Mouse (Mus musculus) forebrain, embryonic 11.5 days (tissue): ENCODE data around the gene Csta1. TPM values are rescaled to one million over a fixed set of nuclear protein-coding genes. Genes with fewer than 3 reads are reported as not detected.
"Not testable (repeated sequence)": the region's sequence is repeated elsewhere in the genome, so short reads cannot be mapped to it uniquely, and the experiment has no call there.

ENCODE experiments used
- ATAC-seq: fragments of 200-750 bp; cut with Nextera tagmentation; replicated peaks from 2 replicates; pipeline ENCODE4 v1.8.0; 2017; ENCODE audit warnings: moderate TSS enrichment; ENCODE audit not compliant: low FRiP score
- DNase-seq: peaks from one replicate; pipeline ENCODE4 v3.0.0-alpha.2; 2017; ENCODE audit warnings: low spot score
- H3K27ac ChIP-seq: fragments of 300-500 bp; sonication (generic); 2 replicates; pipeline ENCODE4 v1.5.1; 2014; ENCODE audit warnings: low read depth, low read length
- H3K27me3 ChIP-seq: fragments of 300-500 bp; sonication (generic); 2 replicates; pipeline ENCODE4 v1.6.1; 2014; ENCODE audit warnings: mild to moderate bottlenecking, low read length, mixed read lengths; ENCODE audit not compliant: control insufficient read depth, insufficient read depth
- H3K36me3 ChIP-seq: fragments of 300-500 bp; sonication (generic); 2 replicates; pipeline ENCODE4 v1.6.1; 2014; ENCODE audit warnings: mild to moderate bottlenecking, low read length, moderate library complexity, mixed read lengths; ENCODE audit not compliant: control insufficient read depth, insufficient read depth
- H3K4me1 ChIP-seq: fragments of 300-500 bp; sonication (generic); replicated peaks from 2 replicates; pipeline ENCODE4 v1.6.1; 2014; ENCODE audit warnings: low read length, mixed read lengths; ENCODE audit not compliant: control insufficient read depth, insufficient read depth
- H3K4me2 ChIP-seq: fragments of 300-500 bp; sonication (generic); 2 replicates; pipeline ENCODE4 v1.6.1; 2014; ENCODE audit warnings: low read depth, mild to moderate bottlenecking, low read length, moderate library complexity, mixed read lengths; ENCODE audit not compliant: severe bottlenecking
- H3K4me3 ChIP-seq: fragments of 300-500 bp; sonication (generic); 2 replicates; pipeline ENCODE4 v1.5.1; 2014; ENCODE audit warnings: low read depth, low read length
- H3K9ac ChIP-seq: fragments of 300-500 bp; sonication (generic); 2 replicates; pipeline ENCODE4 v1.6.1; 2014; ENCODE audit warnings: low read length
- H3K9me3 ChIP-seq: fragments of 300-500 bp; sonication (generic); 2 replicates; pipeline ENCODE4 v1.6.1; 2016; ENCODE audit warnings: low read length, mixed read lengths; ENCODE audit not compliant: control insufficient read depth
- WGBS: fragments of 180-500 bp; shearing (Covaris S2); extraction: QIAGEN DNeasy Blood & Tissue Kit; methylation state at CpG from one replicate; pipeline ENCODE4 v1.1.7; 2014; 5-methylcytosine and 5-hydroxymethylcytosine counted together
- polyA plus RNA-seq: library from polyadenylated mRNA; unstranded; fragments of >200 nt; fragmentation: Nextera tagmentation; extraction: Ambion mirVana; gene quantifications from 2 replicates; pipeline ENCODE4 v1.2.1, GENCODE M21; 2014

Gene Csta1
- polyA plus RNA-seq, 1 experiment from 2014 or later: not detected

- DNase-seq: no peak
- no peak overlapping the region for H3K4me3 ChIP-seq
- H3K4me2 ChIP-seq: no peak overlapping the region
- WGBS: 85% methylated on average over 1 of the region's 1 CpGs
- H3K9me3 ChIP-seq: no peaks in the 10 kb centered on the region
- ATAC-seq: no peak
- H3K9ac ChIP-seq: no peak overlapping the region
- H3K27me3 ChIP-seq: no peaks in the 10 kb centered on the region
- H3K27ac ChIP-seq: no peak overlapping the region
- no peaks in the 10 kb centered on the region for H3K36me3 ChIP-seq
- H3K4me1 ChIP-seq: no peaks in the 10 kb centered on the region
Observed at GRCm38 (mm10) chr16:36102211-36102610, 28.8 kb downstream of the Csta1 start.

- no peak overlapping the region for H3K4me3 ChIP-seq
- 86% methylated on average over 1 of the region's 1 CpGs for WGBS
- no peak overlapping the region for H3K9ac ChIP-seq
- no peak for ATAC-seq
- H3K27me3 ChIP-seq: no peaks in the 10 kb centered on the region
- no peak overlapping the region for H3K4me2 ChIP-seq
- H3K4me1 ChIP-seq: no peaks in the 10 kb centered on the region
- no peak overlapping the region for H3K27ac ChIP-seq
- no peak for DNase-seq
- H3K36me3 ChIP-seq: no peaks in the 10 kb centered on the region
- H3K9me3 ChIP-seq: no peaks in the 10 kb centered on the region
Observed at GRCm38 (mm10) chr16:36101526-36101925, 29.5 kb downstream of the Csta1 start.

- WGBS: 90% methylated on average over 12 of the region's 12 CpGs
- H3K9me3 ChIP-seq, H3K27me3 ChIP-seq, H3K4me2 ChIP-seq, H3K4me3 ChIP-seq, H3K4me1 ChIP-seq, H3K9ac ChIP-seq, H3K27ac ChIP-seq, DNase-seq, ATAC-seq, H3K36me3 ChIP-seq: not testable (repeated sequence)
Observed at GRCm38 (mm10) chr16:36097813-36098499, 33.1 kb downstream of the Csta1 start.

GRCm38 (mm10) chr16:36094079-36094478 is 37.0 kb downstream of the Csta1 start:
- H3K27ac ChIP-seq: no peak overlapping the region
- H3K4me3 ChIP-seq: no peak overlapping the region
- no peaks in the 10 kb centered on the region; the same call in 1 of the 2 replicates for H3K36me3 ChIP-seq
- DNase-seq: no peak
- H3K4me2 ChIP-seq: no peak overlapping the region
- ATAC-seq: no peak
- no peaks in the 10 kb centered on the region for H3K9me3 ChIP-seq
- WGBS: 93% methylated on average over 3 of the region's 3 CpGs
- no peaks in the 10 kb centered on the region for H3K4me1 ChIP-seq
- no peak overlapping the region for H3K9ac ChIP-seq
- no peaks in the 10 kb centered on the region for H3K27me3 ChIP-seq

- no peaks in the 10 kb centered on the region; the same call in 1 of the 2 replicates for H3K36me3 ChIP-seq
- 89% methylated on average over 11 of the region's 11 CpGs for WGBS
- ATAC-seq (no peak), DNase-seq (no peak)
- no peak overlapping the region for H3K9ac ChIP-seq
- H3K27me3 ChIP-seq: no peaks in the 10 kb centered on the region
- no peak overlapping the region for H3K4me3 ChIP-seq
- H3K4me2 ChIP-seq: no peak overlapping the region
- H3K27ac ChIP-seq: no peak overlapping the region
- no peaks in the 10 kb centered on the region for H3K9me3 ChIP-seq
- no peaks in the 10 kb centered on the region for H3K4me1 ChIP-seq
Observed at GRCm38 (mm10) chr16:36090785-36091509, 40.1 kb downstream of the Csta1 start.

- no peaks in the 10 kb centered on the region for H3K9me3 ChIP-seq
- WGBS: 70% methylated on average over 8 of the region's 8 CpGs
- no peak overlapping the region for H3K4me3 ChIP-seq
- H3K4me1 ChIP-seq: no peaks in the 10 kb centered on the region
- no peak overlapping the region for H3K9ac ChIP-seq
- H3K27ac ChIP-seq: no peak overlapping the region
- H3K4me2 ChIP-seq: no peak overlapping the region
- DNase-seq (no peak), ATAC-seq (no peak)
- no peaks in the 10 kb centered on the region; the same call in 1 of the 2 replicates for H3K36me3 ChIP-seq
- H3K27me3 ChIP-seq: no peaks in the 10 kb centered on the region
Observed at GRCm38 (mm10) chr16:36089850-36090616, 41.0 kb downstream of the Csta1 start.

GRCm38 (mm10) chr16:36089065-36089464 is 42.0 kb downstream of the Csta1 start:
- H3K4me1 ChIP-seq: no peaks in the 10 kb centered on the region
- no peak overlapping the region for H3K27ac ChIP-seq
- 90% methylated on average over 7 of the region's 7 CpGs for WGBS
- H3K27me3 ChIP-seq: no peaks in the 10 kb centered on the region
- no peak overlapping the region for H3K4me2 ChIP-seq
- ATAC-seq (no peak), DNase-seq (no peak)
- H3K4me3 ChIP-seq: no peak overlapping the region
- H3K9ac ChIP-seq: no peak overlapping the region
- no peaks in the 10 kb centered on the region for H3K9me3 ChIP-seq
- no peaks in the 10 kb centered on the region; the same call in 1 of the 2 replicates for H3K36me3 ChIP-seq

- Histone ChIP-seq H3K4me3 (no peak overlapping the region), H3K27ac (no peak overlapping the region), H3K4me2 (no peak overlapping the region), H3K9ac (no peak overlapping the region), H3K36me3 (no peaks in the 10 kb centered on the region; the same call in 1 of the 2 replicates), H3K9me3 (no peaks in the 10 kb centered on the region), H3K4me1 (no peaks in the 10 kb centered on the region), H3K27me3 (no peaks in the 10 kb centered on the region)
- DNase-seq (no peak), ATAC-seq (no peak)
- WGBS: 92% methylated on average over 4 of the region's 4 CpGs
Observed at GRCm38 (mm10) chr16:36087846-36088245, 43.2 kb downstream of the Csta1 start.
